Mouse (Mus musculus) bone marrow, adult 2 months (tissue): ENCODE measurements at regions not wholly inside any gene's neighbourhood (a gene's known extent, or its start where the extent isn't known, plus 50 kb on each side); places are given as distances from the start of the nearest gene placed in this dataset.

Source experiments
- H3K27ac ChIP-seq: fragments of 200-500 bp; 2 replicates; pipeline ENCODE4 v1.5.1; 2012; ENCODE audit warnings: low read depth, mild to moderate bottlenecking, control low read depth, inconsistent platforms, low read length; ENCODE audit not compliant: control insufficient read depth, poor library complexity, insufficient read depth
- H3K4me1 ChIP-seq: fragments of 200-500 bp; 2 replicates; pipeline ENCODE4 v1.6.1; 2011; ENCODE audit warnings: low read length; ENCODE audit not compliant: control insufficient read depth, insufficient read depth
- H3K4me3 ChIP-seq: fragments of 200-500 bp; replicated peaks from 2 replicates; pipeline ENCODE3; 2011; ENCODE audit warnings: mild to moderate bottlenecking, low read depth, low read length, control low read depth; ENCODE audit not compliant: control insufficient read depth
- CTCF ChIP-seq: fragments of 200-500 bp; IDR thresholded peaks from 2 replicates; pipeline ENCODE4 v1.5.1; 2011; ENCODE audit warnings: low read length, control low read depth; ENCODE audit not compliant: control insufficient read depth, insufficient read depth
- POLR2A ChIP-seq: fragments of 200-500 bp; IDR thresholded peaks from 2 replicates; pipeline ENCODE4 v1.6.1; 2011; ENCODE audit warnings: low read depth, mild to moderate bottlenecking, control low read depth, low read length, borderline replicate concordance; ENCODE audit not compliant: control insufficient read depth
- WGBS: fragments of 180-500 bp; shearing (Covaris S2); methylation state at CpG from one replicate; pipeline ENCODE4 v1.1.7; 2018; 5-methylcytosine and 5-hydroxymethylcytosine counted together

- Histone ChIP-seq H3K27ac (no peak overlapping the region), H3K4me1 (no peaks in the 10 kb centered on the region), H3K4me3 (no peak overlapping the region)
- no peak for TF ChIP-seq CTCF
- TF ChIP-seq POLR2A: no peak
- WGBS: 77% methylated on average over 7 of the region's 7 CpGs
Measured at GRCm38 (mm10) chr11:110649575-110650210, 250.8 kb downstream of the Map2k6 start.

- TF ChIP-seq CTCF: no peak
- no peak for TF ChIP-seq POLR2A
- 85% methylated on average over 3 of the region's 3 CpGs for WGBS
- Histone ChIP-seq H3K4me1 (no peaks in the 10 kb centered on the region), H3K4me3 (no peak overlapping the region), H3K27ac (no peak overlapping the region)
Measured at GRCm38 (mm10) chr11:110652068-110652467, 253.1 kb downstream of the Map2k6 start.

GRCm38 (mm10) chr11:110656524-110657156 lies 257.7 kb downstream of the Map2k6 start:
- no peak for TF ChIP-seq POLR2A
- TF ChIP-seq CTCF: no peak
- no peaks in the 10 kb centered on the region for H3K4me1 ChIP-seq
- no peak overlapping the region for H3K4me3 ChIP-seq
- H3K27ac ChIP-seq: no peak overlapping the region
- 80% methylated on average over 11 of the region's 11 CpGs for WGBS

- Histone ChIP-seq H3K4me1 (no peaks in the 10 kb centered on the region), H3K27ac (no peak overlapping the region), H3K4me3 (no peak overlapping the region)
- WGBS: 88% methylated on average over 8 of the region's 8 CpGs
- no peak for TF ChIP-seq POLR2A
- TF ChIP-seq CTCF: no peak
Measured at GRCm38 (mm10) chr11:110657854-110658253, 258.9 kb downstream of the Map2k6 start.

- H3K4me3 ChIP-seq: no peak overlapping the region
- TF ChIP-seq POLR2A (no peak), CTCF (no peak)
- 84% methylated on average over 12 of the region's 12 CpGs for WGBS
- no peaks in the 10 kb centered on the region for H3K4me1 ChIP-seq
- no peak overlapping the region for H3K27ac ChIP-seq
Measured at GRCm38 (mm10) chr11:110670626-110671508, 271.9 kb downstream of the Map2k6 start.

GRCm38 (mm10) chr11:110672941-110673340 lies 274.0 kb downstream of the Map2k6 start:
- H3K4me3 ChIP-seq: no peak overlapping the region
- H3K4me1 ChIP-seq: no peaks in the 10 kb centered on the region
- H3K27ac ChIP-seq: no peak overlapping the region
- 74% methylated on average over 1 of the region's 1 CpGs for WGBS
- no peak for TF ChIP-seq POLR2A
- TF ChIP-seq CTCF: no peak

- no peak overlapping the region for H3K4me3 ChIP-seq
- TF ChIP-seq CTCF (no peak), POLR2A (no peak)
- no peak overlapping the region for H3K27ac ChIP-seq
- WGBS: 35% methylated on average over 4 of the region's 4 CpGs
- no peaks in the 10 kb centered on the region for H3K4me1 ChIP-seq
Measured at GRCm38 (mm10) chr11:110692824-110693223, 275.0 kb upstream of the Kcnj16 start.

- no peak for TF ChIP-seq POLR2A
- no peak for TF ChIP-seq CTCF
- no peaks in the 10 kb centered on the region; the same call in 1 of the 2 replicates for H3K4me1 ChIP-seq
- no peak overlapping the region for H3K4me3 ChIP-seq
- 42% methylated on average over 6 of the region's 6 CpGs for WGBS
- H3K27ac ChIP-seq: no peak overlapping the region
Measured at GRCm38 (mm10) chr11:110697067-110697466, 270.8 kb upstream of the Kcnj16 start.
